Mouse (Mus musculus) liver (tissue): ENCODE data around the gene Tub.

Experiments
- DNase-seq: peaks from one replicate; pipeline ENCODE4 v3.0.0-alpha.2; 2020; ENCODE audit warnings: mixed read lengths

The Tub gene

DNA sequence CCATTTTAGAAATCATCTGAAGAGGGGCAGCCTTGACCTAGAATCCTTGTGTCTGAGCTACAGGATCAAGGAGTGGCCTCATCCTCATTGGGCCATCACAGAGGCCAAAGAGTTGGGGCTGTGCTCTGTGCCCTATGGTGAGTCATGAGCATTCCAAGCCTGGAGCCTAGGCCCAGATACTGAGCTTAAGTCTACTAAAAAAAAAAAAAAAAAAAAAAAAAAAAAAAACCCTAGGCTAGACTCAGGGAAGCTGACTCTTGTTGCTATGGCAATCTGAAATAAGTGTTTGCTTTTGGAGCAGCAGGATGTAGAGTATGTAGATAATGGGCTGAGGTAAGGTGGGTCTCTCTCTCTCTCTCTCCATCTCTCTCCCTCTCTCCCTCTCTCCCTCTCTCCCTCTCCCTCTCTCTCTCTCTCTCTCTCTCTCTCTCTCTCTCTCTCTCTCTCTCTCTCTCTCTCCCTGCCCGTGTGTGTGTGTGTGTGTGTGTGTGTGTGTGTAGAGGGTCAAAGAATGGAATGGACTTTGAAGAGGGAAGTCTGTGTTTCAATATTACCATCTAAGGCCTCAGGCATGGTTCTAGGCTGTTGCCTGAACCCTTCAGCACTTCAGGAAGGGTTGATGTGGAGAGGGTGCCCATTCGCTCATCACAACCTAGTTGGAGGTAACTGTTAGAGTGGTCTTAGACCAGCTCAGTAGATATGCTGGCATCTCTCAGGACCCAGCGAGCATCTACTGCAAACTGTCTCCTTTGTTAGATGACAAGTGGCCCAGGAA lies 36.0 kb downstream of the Tub start:
- DNase-seq = no peak

DNA sequence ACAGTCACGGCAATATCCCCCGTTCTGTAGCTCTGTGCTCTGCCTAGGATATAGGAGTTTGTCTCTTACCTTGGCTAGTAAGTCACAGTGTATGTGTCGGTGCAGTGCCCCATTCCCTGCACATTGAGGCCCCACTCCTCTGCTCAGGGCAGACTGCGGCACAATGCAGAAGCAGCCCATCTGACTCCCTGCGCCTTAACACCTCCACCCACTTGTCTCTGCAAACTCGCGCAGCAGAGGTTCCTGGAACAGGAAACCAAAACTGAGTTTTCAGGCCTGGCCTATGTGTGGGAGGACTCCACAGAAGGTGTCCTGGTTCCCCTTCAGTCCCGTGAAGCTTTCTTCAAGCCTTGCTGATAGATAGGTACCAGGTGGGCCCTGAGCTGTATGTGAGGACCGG lies 41.1 kb downstream of the Tub start:
- no peak for DNase-seq

DNA sequence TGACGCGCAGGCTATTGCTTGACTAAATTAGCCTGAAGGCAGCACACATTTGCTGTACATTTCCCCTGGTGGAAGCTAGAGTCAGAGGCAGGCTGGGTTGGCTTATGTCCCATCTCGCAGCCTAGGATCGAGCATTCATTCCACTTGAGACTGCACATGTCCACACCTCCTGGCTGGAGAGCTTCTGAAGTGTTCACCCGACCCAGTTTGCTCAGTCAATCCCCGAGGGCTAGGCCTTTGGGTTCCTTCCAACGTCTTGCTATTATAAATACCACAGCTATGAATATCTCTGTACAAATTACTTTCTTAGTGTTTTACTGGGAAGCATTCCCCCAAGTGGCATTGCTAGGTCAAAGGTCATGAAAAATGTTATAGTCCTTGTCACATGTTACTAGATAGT lies 43.1 kb downstream of the Tub start:
- DNase-seq = no peak

DNA sequence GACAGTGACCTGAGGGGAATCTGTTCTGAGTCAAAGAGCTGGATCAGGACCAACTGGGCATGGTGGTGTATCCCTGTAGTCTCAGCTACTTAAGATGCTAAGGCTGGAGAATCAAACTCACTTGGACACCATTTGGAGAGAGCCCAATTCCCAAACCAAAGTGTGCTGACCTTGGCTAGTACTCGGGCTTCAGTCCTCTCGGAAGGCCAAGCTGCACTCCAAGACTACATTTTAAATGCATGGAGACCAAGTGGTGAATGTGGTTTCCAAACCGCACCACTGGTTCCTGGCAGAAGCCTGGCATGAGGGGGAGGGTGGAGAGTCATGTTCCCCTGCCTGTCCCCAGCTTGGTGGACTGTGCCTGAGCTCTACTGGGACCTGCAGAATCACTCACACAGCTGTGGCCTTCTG lies 43.7 kb downstream of the Tub start:
- DNase-seq = no peak

DNA sequence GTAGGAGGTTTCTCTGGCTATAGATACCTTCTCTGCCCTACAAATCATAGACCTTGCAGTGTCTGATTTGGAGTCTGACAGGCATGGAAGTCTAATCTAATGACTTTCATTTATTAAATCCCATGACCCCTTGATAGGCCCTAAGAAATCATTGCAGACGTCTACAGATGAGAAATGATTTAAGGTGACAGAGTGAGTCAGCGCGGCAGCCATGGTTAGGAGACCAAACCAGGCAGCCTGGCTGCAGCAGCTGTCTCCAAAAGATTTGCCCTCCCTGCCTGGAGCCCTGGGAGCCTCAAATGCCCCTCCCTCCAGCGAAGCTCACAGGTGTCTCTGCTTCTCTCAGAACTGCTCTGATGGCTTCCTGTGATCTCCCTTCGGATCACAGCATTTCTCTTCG lies 46.0 kb downstream of the Tub start:
- DNase-seq = no peak

DNA sequence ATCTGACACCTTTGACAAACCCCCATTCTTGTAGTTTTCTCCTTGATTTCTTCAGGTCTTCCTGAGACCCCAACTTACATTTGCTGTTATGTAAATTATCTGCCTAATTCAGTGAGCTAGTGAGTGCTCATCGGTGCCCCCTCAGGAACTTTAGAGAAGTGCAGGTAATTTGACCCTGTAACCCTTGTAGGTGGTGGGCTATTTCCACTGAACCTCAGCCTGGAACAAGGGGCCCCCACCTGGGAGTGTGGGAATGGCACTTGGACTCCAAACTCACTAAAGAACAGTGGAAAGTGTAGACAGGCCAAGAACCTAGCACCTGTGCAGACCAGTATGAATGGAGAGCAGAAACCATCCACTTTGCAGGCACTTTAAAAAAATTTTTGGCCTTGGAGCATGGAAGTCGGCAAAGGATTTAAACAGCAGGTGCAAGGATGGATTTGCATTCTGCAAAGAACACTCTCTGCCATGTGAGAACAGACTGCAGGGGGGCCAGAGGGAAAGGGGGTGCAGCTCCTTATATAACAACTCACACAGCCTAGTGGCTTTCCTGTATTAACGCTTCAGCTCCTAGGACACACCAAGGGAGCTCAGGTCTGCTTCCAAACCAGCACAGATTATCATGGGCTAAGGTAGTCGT lies 50.3 kb downstream of the Tub start:
- DNase-seq = no peak

DNA sequence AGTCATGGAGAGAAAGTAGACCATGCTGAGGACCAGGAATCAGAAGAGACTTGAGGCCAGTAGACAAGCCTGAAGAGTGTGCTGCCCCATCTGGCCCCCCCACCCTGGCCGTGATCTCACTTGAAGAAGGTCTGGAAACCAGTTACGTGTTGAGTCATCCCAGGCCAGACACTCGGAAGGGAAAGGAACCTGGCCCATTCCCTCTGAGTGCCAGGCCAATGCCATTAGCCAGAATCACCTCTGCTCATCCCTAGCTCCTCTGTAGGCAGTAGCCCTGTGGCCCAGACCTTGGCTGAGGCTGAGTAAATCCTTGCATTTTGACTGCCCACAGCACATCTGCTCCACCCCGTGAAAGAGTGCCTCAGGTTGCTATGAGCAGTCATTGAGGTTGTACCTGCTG lies 51.8 kb downstream of the Tub start:
- DNase-seq = no peak

DNA sequence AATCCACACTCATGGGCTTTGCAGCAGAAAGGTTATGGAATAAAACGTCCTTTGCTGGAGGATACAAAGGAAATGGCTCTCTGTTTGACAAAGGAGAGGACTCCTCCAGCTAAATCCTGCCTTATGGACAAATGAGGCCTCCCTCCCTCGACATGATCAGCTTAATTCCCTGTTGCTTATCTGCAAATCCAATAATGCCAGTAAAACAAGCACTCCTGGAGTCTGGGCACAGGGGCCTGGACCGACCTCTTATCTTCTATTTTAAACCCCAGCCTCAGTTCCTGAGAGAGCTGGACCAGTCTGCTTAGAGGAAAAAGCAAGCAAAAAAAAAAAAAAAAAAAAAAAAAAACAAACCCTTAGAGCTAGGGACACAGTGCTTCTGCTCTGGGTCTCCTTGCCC lies 53.5 kb downstream of the Tub start:
- no peak for DNase-seq

DNA sequence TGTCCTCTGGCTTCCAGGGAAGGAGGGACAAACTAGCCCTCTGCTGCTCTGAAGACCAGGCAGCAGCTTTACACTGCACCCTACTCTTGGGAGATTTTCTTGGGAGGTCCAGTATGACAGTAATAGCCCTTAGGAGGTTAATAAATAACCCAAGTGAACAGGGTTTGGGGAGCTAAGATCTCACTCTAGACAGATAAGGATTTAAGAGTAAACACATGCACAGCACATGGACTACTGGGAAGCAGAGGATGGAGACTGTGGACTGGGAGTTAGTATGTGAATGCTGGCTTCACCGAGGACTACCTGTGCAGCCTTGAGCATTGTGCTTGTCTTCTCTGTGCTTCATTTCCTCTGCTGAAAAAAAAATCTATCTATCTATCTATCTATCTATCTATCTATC lies 59.1 kb downstream of the Tub start:
- DNase-seq = no peak

DNA sequence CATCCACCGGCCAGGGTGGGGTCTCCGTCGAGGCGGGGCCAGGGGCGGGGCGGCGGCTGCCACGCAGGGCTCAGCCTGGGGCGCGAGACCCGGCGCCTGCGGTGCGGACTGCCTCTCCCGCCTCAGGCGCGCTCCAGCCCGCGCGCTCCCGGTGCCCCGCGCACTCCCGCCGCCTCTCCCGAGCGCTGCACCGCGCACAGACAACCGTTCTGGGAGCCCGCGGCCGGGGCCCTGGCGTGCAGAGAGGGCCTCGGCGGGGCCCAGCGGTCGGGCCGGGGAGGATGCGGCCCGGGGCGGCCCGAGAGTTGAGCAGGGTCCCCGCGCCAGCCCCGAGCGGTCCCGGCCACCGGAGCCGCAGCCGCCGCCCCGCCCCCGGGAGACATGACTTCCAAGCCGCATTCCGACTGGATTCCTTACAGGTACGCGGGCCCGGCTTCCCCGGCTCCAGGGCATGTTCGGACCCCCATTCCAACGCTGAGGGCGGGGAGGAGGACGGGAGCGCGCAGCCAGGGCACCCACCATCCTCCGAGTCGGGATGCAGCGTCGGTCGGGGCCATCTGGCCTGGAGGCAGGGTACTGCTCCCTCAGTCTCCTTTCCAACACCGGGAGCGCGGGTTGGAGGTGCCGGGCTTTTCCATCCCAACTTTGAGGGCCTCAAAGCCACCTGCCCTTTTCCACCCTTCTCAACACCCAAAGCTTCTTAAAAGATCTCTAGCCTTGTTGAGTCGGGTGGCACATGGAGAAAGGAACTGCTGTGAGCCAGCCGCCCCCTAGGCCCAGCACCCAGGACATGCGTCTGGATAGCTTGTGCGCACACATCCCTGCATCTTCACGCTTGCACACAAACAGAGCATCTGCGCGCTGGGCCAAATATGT lies 60.8 kb downstream of the Tub start:
- no peak for DNase-seq

DNA sequence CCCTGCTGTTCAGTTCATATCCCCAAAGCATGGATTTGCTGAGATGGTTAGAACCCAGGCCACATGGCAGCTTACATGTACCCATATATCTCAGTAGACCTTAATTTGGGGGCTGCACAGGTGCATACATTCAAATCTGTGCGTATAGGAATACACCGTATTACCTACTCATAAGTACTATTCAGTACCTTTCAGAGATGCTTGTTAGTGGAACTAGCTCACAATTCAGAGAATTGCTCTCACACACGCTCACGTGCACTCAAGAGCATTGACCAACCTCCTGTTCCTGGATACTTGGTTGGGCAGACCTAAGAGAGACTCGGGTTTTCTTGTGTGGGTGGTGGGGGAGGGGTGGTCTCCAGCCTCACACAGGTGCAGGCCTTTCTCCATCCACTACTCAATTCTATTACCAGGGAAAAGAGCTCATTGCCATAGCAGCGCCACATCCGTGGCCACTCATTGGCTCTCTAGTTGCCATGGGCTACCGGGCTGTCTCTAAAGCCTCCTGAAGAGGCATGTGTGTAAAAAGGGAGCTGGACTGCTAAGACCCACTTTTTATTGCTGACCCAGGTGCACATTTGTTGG lies 61.5 kb downstream of the Tub start:
- DNase-seq = no peak

DNA sequence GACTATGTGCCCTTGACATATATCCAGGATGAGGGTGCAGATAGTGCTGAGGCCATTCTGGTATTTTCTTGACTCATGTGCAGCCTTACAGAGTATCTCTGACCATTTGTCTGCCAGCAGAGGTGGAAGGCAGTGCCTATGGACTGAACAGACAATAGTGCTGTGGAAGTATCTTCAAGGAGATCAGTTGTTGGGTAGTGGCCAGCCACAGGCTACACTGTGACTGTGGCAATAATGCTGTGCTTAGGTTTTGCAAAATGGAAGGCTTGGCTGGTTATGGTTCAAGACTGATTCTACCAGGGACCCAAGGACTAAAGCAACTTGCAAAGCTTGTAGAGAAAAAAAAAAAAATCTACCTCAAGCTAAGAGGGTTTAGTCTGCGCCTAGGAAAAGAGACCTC lies 62.4 kb downstream of the Tub start:
- no peak for DNase-seq

DNA sequence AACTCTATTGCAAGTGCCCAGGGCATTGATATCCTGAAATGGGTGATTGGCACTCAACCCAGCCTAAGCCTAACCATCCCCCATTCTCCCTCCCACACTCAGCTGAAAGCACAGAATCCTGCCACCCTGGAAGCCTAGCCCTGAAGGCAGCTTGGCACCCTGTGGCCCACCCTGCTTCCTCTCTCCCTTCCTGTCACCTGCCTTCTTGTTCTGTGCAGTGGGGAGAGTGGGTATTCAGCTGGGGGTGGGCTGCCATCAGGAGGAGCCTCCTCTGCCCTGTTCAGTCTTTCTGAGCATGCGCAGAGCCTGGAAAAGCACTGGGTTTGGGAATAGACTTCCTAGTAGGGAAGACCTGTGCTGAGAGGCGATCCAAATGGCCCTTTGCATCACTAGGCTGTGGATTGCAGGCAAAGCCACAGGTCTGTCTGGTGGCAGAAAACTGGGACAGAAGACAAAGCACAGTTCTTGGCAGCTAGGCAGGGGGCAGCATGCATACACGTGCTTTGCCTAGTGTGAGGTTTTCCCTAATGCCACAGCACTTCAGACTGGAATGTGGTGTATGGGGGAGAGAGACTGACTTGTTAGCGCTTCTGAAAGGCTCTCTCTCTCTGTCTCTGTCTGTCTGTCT lies 63.0 kb downstream of the Tub start:
- no peak for DNase-seq

DNA sequence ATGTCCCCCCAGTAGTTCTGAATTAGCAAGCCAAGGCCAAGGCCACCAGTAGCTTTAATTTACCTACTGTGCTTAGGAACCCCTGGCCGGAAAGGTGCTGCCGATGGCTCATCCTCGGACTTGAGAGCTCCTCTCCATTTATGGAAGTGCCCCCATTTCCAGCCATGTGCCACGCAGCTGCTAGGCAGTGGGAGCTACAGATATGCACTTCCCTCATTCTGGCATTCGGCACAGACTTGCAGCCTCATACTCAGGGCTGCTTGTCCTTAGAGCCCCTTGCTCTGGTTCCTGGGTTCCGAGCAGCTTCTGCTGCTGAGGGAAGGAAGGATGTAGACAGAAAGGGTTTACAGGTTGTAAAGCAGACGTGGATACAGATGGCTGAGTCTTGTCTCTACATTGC lies 64.7 kb downstream of the Tub start:
- DNase-seq = no peak

DNA sequence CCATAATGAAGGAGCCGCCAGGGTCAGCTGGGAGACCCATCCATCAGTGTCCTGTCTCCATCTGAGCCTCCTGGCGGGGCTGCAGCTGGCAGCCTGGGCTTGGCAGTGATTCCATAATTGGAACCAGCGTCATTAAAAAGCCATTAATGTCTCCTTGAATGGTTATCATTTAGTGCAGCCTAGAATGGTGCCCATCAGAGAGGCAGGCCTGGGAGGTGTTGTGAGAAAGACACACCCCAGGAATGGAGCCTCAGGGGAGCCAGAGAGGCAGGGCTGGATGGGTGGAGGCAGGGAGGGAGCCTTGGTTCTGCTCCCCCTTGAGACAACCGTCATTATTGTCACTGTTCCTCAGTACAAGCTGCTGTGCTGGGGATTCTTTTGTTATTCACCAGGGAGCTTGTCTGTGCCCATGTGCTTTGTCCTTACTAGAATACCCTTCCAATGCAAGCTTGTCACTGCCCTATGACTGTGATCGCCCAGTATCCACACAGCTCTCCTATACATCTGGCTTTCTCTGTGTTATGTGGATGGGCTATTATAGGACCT lies 66.3 kb downstream of the Tub start:
- DNase-seq = no peak

DNA sequence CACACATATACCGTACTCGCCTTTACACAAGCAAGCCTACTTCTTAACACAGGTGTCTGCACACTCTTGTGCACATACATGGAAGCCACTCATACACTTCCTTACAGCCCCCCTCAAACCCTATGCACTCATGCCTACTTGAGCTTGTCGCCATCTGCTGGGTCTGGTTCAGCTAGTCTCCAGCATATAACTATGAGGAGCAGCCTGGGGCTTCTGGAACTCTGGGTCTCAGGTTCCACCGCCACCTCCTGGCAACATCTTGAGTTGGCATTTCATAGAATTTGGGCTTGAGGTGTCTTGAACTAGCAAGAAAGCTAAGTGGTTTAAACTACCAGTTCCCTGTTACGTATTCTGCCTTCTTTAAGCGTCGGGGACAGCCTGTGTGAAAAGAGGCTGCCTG lies 69.1 kb downstream of the Tub start:
- no peak for DNase-seq

DNA sequence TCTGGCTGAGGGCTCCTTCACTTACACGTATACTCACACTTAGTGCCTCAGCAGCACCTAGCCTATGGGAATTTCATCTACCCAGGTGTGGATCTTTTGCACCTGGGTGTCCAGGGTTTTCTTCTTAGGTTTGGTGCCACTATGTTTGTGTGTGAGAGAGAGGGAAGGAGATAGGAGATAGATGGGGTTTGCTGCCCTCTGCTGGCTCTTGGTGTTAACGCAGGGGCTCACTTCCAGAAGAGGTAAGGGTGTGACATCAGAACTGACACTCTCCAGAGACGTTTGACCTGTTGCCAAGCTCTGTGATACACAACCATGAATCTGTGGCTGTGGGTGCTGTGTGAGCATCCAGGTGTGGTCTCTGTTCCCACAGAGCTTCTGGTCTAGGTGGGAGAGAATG lies 71.3 kb downstream of the Tub start:
- peak; percentile 48 for DNase-seq

DNA sequence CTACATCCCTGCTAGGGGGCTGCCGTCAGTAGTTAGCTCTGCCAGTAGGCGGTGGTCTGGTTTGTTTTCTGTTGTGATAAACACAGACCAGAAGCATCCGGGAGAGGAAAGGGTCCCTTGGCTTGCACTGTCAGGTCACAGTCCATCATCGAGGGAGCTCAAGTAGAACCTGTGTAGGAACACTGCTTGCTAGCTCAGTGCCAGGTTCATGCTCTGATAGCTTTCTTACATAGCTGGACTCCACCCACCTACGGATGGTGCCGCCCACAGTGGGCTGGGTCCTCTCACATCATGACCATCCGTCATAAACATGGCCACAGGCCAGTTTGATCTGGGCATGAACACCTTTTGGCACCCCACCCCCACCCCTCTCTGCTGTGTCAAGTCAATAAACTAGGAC lies 75.6 kb downstream of the Tub start:
- DNase-seq = no peak

DNA sequence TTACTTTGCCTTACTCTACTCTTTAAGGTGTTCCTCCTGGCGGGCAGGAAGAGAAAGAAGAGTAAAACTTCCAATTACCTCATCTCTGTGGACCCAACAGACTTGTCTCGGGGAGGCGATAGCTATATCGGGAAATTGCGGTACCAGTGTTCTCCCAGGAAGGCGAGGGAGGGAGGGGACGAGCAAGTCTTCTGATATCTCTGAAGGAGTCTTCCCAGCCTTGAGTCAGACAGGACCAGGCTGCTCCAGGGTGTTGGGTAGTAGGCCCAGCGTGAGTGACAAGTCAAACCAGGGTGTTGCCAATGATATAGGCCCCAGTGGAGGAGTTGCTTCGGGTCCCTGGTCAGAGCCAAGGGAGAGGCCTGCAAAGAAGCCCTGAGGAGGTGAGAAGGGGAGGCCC lies 76.8 kb downstream of the Tub start:
- no peak for DNase-seq

DNA sequence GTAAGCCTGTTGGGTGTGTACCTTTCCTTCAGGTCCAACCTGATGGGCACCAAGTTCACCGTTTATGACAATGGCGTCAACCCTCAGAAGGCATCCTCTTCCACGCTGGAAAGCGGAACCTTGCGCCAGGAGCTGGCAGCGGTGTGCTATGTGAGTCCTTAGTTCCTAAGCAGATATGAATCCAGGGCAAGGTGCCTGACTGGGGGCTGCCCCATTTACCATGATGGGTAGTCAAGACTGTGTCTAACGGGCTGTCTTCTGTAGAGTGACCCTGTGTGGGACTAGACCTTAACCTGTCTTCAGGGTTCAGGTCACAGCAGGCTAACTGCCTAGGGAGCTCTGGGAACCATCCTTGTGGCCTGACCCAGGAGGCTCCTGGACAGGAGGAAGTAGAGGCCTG lies 77.6 kb downstream of the Tub start:
- DNase-seq = no peak

DNA sequence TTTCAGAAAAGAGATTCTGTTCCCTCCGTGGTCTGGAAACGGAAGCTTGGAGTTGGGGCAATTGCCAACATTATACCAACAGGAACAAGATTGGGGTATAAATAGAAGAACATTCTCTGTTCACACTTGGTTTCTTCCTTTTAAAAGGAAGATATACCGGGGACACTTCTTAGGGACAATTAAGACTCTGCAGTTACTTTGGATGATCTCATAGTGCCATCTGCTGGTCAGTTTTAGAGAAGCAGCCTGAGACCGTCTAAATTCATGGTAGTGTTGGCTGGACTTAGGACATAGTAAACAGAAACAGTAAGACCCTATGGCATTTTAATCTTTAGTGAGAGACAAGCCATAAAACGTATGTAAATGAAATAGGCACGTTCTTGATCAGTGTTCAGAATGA lies 78.1 kb downstream of the Tub start:
- DNase-seq = peak; percentile 29

DNA sequence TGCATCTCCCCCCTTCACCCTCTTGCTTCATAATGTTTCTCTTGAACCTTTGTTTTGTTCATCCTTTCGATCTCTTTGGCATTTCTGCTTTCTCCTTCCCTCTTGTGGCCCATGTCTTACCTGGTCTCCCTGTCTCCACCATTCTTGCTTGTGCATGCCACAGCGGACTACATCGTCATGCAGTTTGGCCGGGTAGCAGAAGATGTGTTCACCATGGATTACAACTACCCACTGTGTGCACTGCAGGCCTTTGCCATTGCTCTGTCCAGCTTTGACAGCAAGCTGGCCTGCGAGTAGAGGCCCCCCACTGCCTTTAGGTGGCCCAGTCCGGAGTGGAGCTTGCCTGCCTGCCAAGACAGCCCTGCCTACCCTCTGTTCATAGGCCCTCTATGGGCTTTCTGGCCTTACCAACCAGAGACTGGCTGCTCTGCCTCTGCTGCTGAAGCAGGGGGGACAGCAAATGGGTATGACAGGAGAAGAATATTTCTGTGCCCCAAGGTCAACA lies 79.9 kb downstream of the Tub start:
- no peak for DNase-seq

DNA sequence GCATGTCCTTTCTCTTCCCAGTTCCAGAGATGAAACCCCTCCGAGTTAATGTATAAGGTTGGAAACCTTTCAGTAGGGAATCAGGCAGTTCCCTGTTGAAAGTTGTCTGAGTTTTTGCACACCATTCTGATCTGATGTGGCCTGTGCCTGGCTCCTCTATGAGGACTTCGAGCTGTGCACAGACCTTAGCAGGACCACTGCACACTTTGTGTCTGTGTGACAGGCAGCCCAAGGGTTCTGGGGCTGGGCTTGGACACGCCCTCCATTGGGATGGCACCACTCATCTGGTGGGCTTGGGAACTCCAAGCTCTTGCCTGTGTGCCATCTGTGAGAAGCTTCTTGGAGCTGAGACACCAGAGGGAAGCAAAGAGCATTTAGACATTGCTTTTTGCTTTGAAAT lies 81.2 kb downstream of the Tub start:
- no peak for DNase-seq
